Mouse (Mus musculus) heart, adult 9 months (tissue): ENCODE measurements around the gene 1700024G13Rik.
"Not testable (repeated sequence)": the region's sequence is repeated elsewhere in the genome, so short reads cannot be mapped to it uniquely, and the experiment has no call there.

ENCODE experiments used
- DNase-seq, 2 experiments: peaks; one replicate each; pipeline ENCODE4 v3.0.0; 2022; ENCODE audit warnings: low spot score in 2 of 2

1700024G13Rik gene

GRCm38 (mm10) chr14:32388196-32388595, at the start of gene 1700024G13Rik:
Gene 1700024G13Rik, minus strand, starts transcription at chr14:32388391.
- DNase-seq, result peak; percentile 4 to 38

- no peak for DNase-seq
Observed at GRCm38 (mm10) chr14:32437352-32437793, 49.2 kb upstream of the 1700024G13Rik start.

GRCm38 (mm10) chr14:32429030-32429602, 40.9 kb upstream of the 1700024G13Rik start:
- no peak for DNase-seq

- DNase-seq, result no peak
Observed at GRCm38 (mm10) chr14:32423946-32424345, 35.8 kb upstream of the 1700024G13Rik start.

- no peak for DNase-seq
Observed at GRCm38 (mm10) chr14:32418747-32419146, 30.6 kb upstream of the 1700024G13Rik start.

- DNase-seq, result no peak
Observed at GRCm38 (mm10) chr14:32412075-32412474, 23.9 kb upstream of the 1700024G13Rik start.

GRCm38 (mm10) chr14:32410084-32410483, 21.9 kb upstream of the 1700024G13Rik start:
- DNase-seq, result no peak

- not testable (repeated sequence) for DNase-seq
Observed at GRCm38 (mm10) chr14:32405399-32405798, 17.2 kb upstream of the 1700024G13Rik start.

GRCm38 (mm10) chr14:32381619-32382018, 6.6 kb downstream of the 1700024G13Rik start:
- DNase-seq, result no peak

- DNase-seq, result no peak
Observed at GRCm38 (mm10) chr14:32381066-32381465, 7.1 kb downstream of the 1700024G13Rik start.

- no peak for DNase-seq
Observed at GRCm38 (mm10) chr14:32380099-32380480, 8.1 kb downstream of the 1700024G13Rik start.

- DNase-seq, result no peak
Observed at GRCm38 (mm10) chr14:32379395-32380098, 8.6 kb downstream of the 1700024G13Rik start.

GRCm38 (mm10) chr14:32372510-32372909, 15.7 kb downstream of the 1700024G13Rik start:
- no peak for DNase-seq

GRCm38 (mm10) chr14:32369756-32370155, 18.4 kb downstream of the 1700024G13Rik start:
- DNase-seq, result no peak

- no peak for DNase-seq
Observed at GRCm38 (mm10) chr14:32364359-32364758, 23.8 kb downstream of the 1700024G13Rik start.

- not testable (repeated sequence) for DNase-seq
Observed at GRCm38 (mm10) chr14:32351181-32351920, 36.8 kb downstream of the 1700024G13Rik start.

GRCm38 (mm10) chr14:32347307-32347706, 40.9 kb downstream of the 1700024G13Rik start:
- DNase-seq, result no peak

GRCm38 (mm10) chr14:32344694-32345093, 43.5 kb downstream of the 1700024G13Rik start:
- no peak for DNase-seq

- no peak for DNase-seq
Observed at GRCm38 (mm10) chr14:32344176-32344575, 44.0 kb downstream of the 1700024G13Rik start.

GRCm38 (mm10) chr14:32341823-32342222, 46.4 kb downstream of the 1700024G13Rik start:
- DNase-seq, result no peak

- DNase-seq, result no peak
Observed at GRCm38 (mm10) chr14:32336547-32336946, 51.6 kb downstream of the 1700024G13Rik start.

GRCm38 (mm10) chr14:32336021-32336420, 52.2 kb downstream of the 1700024G13Rik start:
- no peak for DNase-seq
